ENCODE assay signal across 25 mouse cellular contexts in the genomic region with DNA sequence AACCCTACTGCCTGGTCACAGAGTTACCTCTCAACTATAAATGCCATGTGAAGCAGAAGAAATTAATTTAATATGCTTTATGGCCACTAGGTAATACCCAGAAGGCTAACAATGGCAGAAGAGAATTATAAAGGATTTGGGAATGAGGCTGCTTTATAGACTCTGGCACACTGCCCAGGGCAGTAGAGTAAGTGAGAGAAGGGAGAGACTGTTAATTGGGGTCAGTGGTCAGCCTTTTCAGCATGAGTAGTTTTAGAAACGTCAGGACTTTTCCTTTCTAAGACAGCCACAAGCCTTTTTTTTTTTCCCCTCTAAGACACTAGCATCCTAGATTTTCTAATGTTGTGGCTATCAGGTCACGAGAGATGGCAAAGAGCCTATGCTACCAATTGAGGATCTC.
A peak's percentile ranks its signal among the peaks of the same experiment; 100 is the strongest.
DNase-seq lines count a peak whose midpoint lies in the region; ATAC-seq and TF ChIP-seq lines count a peak whose summit lies in the region.
"Had no signal": no experiment of that assay in that cellular context is flagged by ENCODE, and none has a peak within 500 bp of the region (broad histone marks: within the 10 kb centered on the region; RNA-seq: fewer than 3 reads in every experiment).

No protein-coding gene starts in this region.

- DNase-seq in kidney, adult 11 months: peak; percentile 14
- no peak for DNase-seq in kidney, adult 18-20 months
- peak; percentile 60 for DNase-seq in brain, embryonic 14.5 days (ENCODE audit: low read depth)
- DNase-seq in kidney, postnatal 4 days: peak; percentile 48 to 67
- no peak for DNase-seq in frontal cortex, adult 2 months (ENCODE audit: extremely low spot score in 1 of 2, low spot score in 1 of 2)
- DNase-seq in layer of hippocampus, adult 9-11 months: no peak
- DNase-seq: adrenal gland, postnatal 36 days; cerebellum, adult 11 months; cerebellum, adult 9-11 months; gastrocnemius, postnatal 14 days; heart, adult 2 months; liver; lung, postnatal 10 days; thymus, adult 18-20 months; thymus, postnatal 36 days had no signal

- no peak for TF ChIP-seq CTCF in brain, embryonic 14.5 days (IDR thresholded peaks at IDR 0.05; ENCODE audit: borderline replicate concordance, extremely low read depth, insufficient read depth, insufficient read length)

- TF ChIP-seq POLR2A in brain, embryonic 14.5 days (IDR thresholded peaks at IDR 0.05; ENCODE audit: borderline replicate concordance, extremely low read depth, insufficient read depth, insufficient read length, poor library complexity, severe bottlenecking): no peak

- peaks cover 41% of the 10 kb centered on the region for H3K4me1 ChIP-seq in kidney, embryonic 16.5 days (ENCODE audit: insufficient read depth, low read length)
- no peaks in the 10 kb centered on the region for H3K4me1 ChIP-seq in liver, embryonic 12.5 days
- H3K4me1 ChIP-seq: embryonic facial prominence, embryonic 15.5 days; hindbrain, embryonic 12.5 days had no signal

- no peaks in the 10 kb centered on the region for H3K9me3 ChIP-seq in kidney, embryonic 16.5 days (ENCODE audit: low read length)
- no peaks in the 10 kb centered on the region for H3K9me3 ChIP-seq in liver, embryonic 12.5 days (replicated peaks)
- H3K9me3 ChIP-seq: embryonic facial prominence, embryonic 15.5 days; forebrain, embryonic 15.5 days; hindbrain, embryonic 12.5 days; limb, embryonic 10.5 days; neural tube, embryonic 13.5 days had no signal

- WGBS in kidney, embryonic 16.5 days: 13% methylated on average over 2 of the region's 2 CpGs
- 45% methylated on average over 2 of the region's 2 CpGs for WGBS in liver, embryonic 12.5 days (ENCODE audit: insufficient replicate concordance)

- H3K4me2 ChIP-seq in kidney, embryonic 16.5 days (replicated peaks; ENCODE audit: low read depth, low read length): no peak overlapping the region
- H3K4me2 ChIP-seq in liver, embryonic 12.5 days: no peak overlapping the region
- H3K4me2 ChIP-seq: embryonic facial prominence, embryonic 15.5 days; forebrain, embryonic 15.5 days; hindbrain, embryonic 12.5 days; midbrain, embryonic 11.5 days; neural tube, embryonic 13.5 days had no signal

- no peak; the same call in 1 of the 2 replicates for ATAC-seq in kidney, embryonic 16.5 days (ENCODE audit: low FRiP score, low TSS enrichment)
- no peak for ATAC-seq in liver, embryonic 12.5 days
- ATAC-seq: forebrain, embryonic 15.5 days; Patski had no signal

- H3K36me3 ChIP-seq in kidney, embryonic 16.5 days (ENCODE audit: insufficient read depth, low read length): no peaks in the 10 kb centered on the region
- H3K36me3 ChIP-seq in liver, embryonic 12.5 days: no peaks in the 10 kb centered on the region
- H3K36me3 ChIP-seq: embryonic facial prominence, embryonic 15.5 days; forebrain, embryonic 15.5 days; hindbrain, embryonic 12.5 days; limb, embryonic 10.5 days; neural tube, embryonic 13.5 days had no signal

- H3K4me3 ChIP-seq in kidney, embryonic 16.5 days (ENCODE audit: low read length): no peak overlapping the region
- H3K4me3 ChIP-seq in liver, embryonic 12.5 days: no peak overlapping the region
- H3K4me3 ChIP-seq: embryonic facial prominence, embryonic 15.5 days; forebrain, embryonic 15.5 days; heart, adult 2 months; hindbrain, embryonic 12.5 days; limb, embryonic 10.5 days; myocyte; neural tube, embryonic 13.5 days had no signal

- H3K9ac ChIP-seq in kidney, embryonic 16.5 days (replicated peaks; ENCODE audit: low read length): no peak overlapping the region
- no peak overlapping the region for H3K9ac ChIP-seq in liver, embryonic 12.5 days
- H3K9ac ChIP-seq: embryonic facial prominence, embryonic 15.5 days; forebrain, embryonic 15.5 days; hindbrain, embryonic 12.5 days; neural tube, embryonic 13.5 days had no signal

- H3K27me3 ChIP-seq in kidney, embryonic 16.5 days (ENCODE audit: insufficient read depth, low read length): no peaks in the 10 kb centered on the region
- no peaks in the 10 kb centered on the region for H3K27me3 ChIP-seq in liver, embryonic 12.5 days (replicated peaks)
- H3K27me3 ChIP-seq: embryonic facial prominence, embryonic 15.5 days; forebrain, embryonic 15.5 days; hindbrain, embryonic 12.5 days; neural tube, embryonic 13.5 days had no signal

- peak overlapping the region; percentile 67 for H3K27ac ChIP-seq in kidney, embryonic 16.5 days (ENCODE audit: low read length)
- H3K27ac ChIP-seq in liver, embryonic 12.5 days: no peak overlapping the region
- H3K27ac ChIP-seq: embryonic facial prominence, embryonic 15.5 days; forebrain, embryonic 15.5 days; heart, adult 2 months; hindbrain, embryonic 12.5 days; limb, embryonic 10.5 days; neural tube, embryonic 13.5 days had no signal

Comparison
In these comparisons a context has a peak if more than half of its experiments do, and no peak if none do; other contexts are left out.
1. DNase-seq: peak in kidney, adult 11 months (single experiment), brain, embryonic 14.5 days (single experiment) and kidney, postnatal 4 days (2 of 2); none in kidney, adult 18-20 months (single experiment), frontal cortex, adult 2 months (0 of 2) and layer of hippocampus, adult 9-11 months (single experiment).